Mouse (Mus musculus) midbrain, embryonic 15.5 days (tissue): ENCODE measurements at regions not wholly inside any gene's neighbourhood (a gene's known extent, or its start where the extent isn't known, plus 50 kb on each side); places are given as distances from the start of the nearest gene placed in this dataset.
A peak's percentile ranks its signal among the peaks of the same experiment; 100 is the strongest.

Source experiments
- ATAC-seq: fragments of 200-750 bp; cut with Nextera tagmentation; replicated peaks from 2 replicates; pipeline ENCODE4 v1.8.0; 2017; ENCODE audit warnings: moderate TSS enrichment
- H3K27ac ChIP-seq: fragments of 300-500 bp; sonication (generic); 2 replicates; pipeline ENCODE4 v1.5.1; 2015; ENCODE audit warnings: mild to moderate bottlenecking, inconsistent platforms
- H3K27me3 ChIP-seq: fragments of 300-500 bp; sonication (generic); replicated peaks from 2 replicates; pipeline ENCODE4 v1.6.1; 2015; ENCODE audit warnings: inconsistent platforms
- H3K36me3 ChIP-seq: fragments of 300-500 bp; sonication (generic); replicated peaks from 2 replicates; pipeline ENCODE4 v1.6.1; 2015; ENCODE audit warnings: inconsistent platforms
- H3K4me1 ChIP-seq: fragments of 300-500 bp; sonication (generic); 2 replicates; pipeline ENCODE4 v1.6.1; 2015; ENCODE audit warnings: inconsistent platforms
- H3K4me2 ChIP-seq: fragments of 300-500 bp; sonication (generic); 2 replicates; pipeline ENCODE4 v1.6.1; 2015; ENCODE audit warnings: inconsistent platforms, mild to moderate bottlenecking, moderate library complexity
- H3K4me3 ChIP-seq: fragments of 300-500 bp; sonication (generic); 2 replicates; pipeline ENCODE4 v1.5.1; 2015; ENCODE audit warnings: mild to moderate bottlenecking, inconsistent platforms
- H3K9ac ChIP-seq: fragments of 300-500 bp; sonication (generic); 2 replicates; pipeline ENCODE4 v1.6.1; 2015; ENCODE audit warnings: mild to moderate bottlenecking, inconsistent platforms
- H3K9me3 ChIP-seq: fragments of 300-500 bp; sonication (generic); 2 replicates; pipeline ENCODE4 v1.6.1; 2016; ENCODE audit warnings: inconsistent platforms
- WGBS: fragments of 180-500 bp; shearing (Covaris S2); methylation state at CpG from one replicate; pipeline ENCODE4 v1.1.7; 2015; ENCODE audit warnings: mixed read lengths; 5-methylcytosine and 5-hydroxymethylcytosine counted together

GRCm38 (mm10) chr1:25921184-25921583 lies 91.7 kb upstream of the Adgrb3 start:
- H3K4me2 ChIP-seq = no peak overlapping the region
- H3K27ac ChIP-seq = no peak overlapping the region
- H3K27me3 ChIP-seq = no peaks in the 10 kb centered on the region
- no peaks in the 10 kb centered on the region for H3K36me3 ChIP-seq
- H3K4me3 ChIP-seq = no peak overlapping the region
- no peak for ATAC-seq
- no peaks in the 10 kb centered on the region for H3K9me3 ChIP-seq
- 82% methylated on average over 2 of the region's 2 CpGs for WGBS
- H3K4me1 ChIP-seq = no peaks in the 10 kb centered on the region
- no peak overlapping the region for H3K9ac ChIP-seq

GRCm38 (mm10) chr1:25894169-25894568 lies 64.7 kb upstream of the Adgrb3 start:
- ATAC-seq = no peak
- H3K27me3 ChIP-seq = no peaks in the 10 kb centered on the region
- H3K9ac ChIP-seq = no peak overlapping the region
- 79% methylated on average over 2 of the region's 2 CpGs for WGBS
- no peak overlapping the region for H3K27ac ChIP-seq
- no peaks in the 10 kb centered on the region for H3K4me1 ChIP-seq
- no peaks in the 10 kb centered on the region for H3K9me3 ChIP-seq
- H3K4me3 ChIP-seq = no peak overlapping the region
- H3K4me2 ChIP-seq = no peak overlapping the region
- no peaks in the 10 kb centered on the region for H3K36me3 ChIP-seq

GRCm38 (mm10) chr1:25892970-25893369 lies 63.5 kb upstream of the Adgrb3 start:
- H3K9ac ChIP-seq = no peak overlapping the region
- no peak overlapping the region for H3K4me2 ChIP-seq
- WGBS = 44% methylated on average over 4 of the region's 4 CpGs
- no peaks in the 10 kb centered on the region for H3K27me3 ChIP-seq
- H3K36me3 ChIP-seq = no peaks in the 10 kb centered on the region
- H3K9me3 ChIP-seq = no peaks in the 10 kb centered on the region
- ATAC-seq = peak; percentile 80
- no peak overlapping the region for H3K4me3 ChIP-seq
- no peaks in the 10 kb centered on the region for H3K4me1 ChIP-seq
- H3K27ac ChIP-seq = no peak overlapping the region

GRCm38 (mm10) chr1:25892026-25892739 lies 62.7 kb upstream of the Adgrb3 start:
- WGBS = 12% methylated on average over 5 of the region's 5 CpGs
- ATAC-seq = peak; percentile 91

GRCm38 (mm10) chr1:25888004-25888403 lies 58.5 kb upstream of the Adgrb3 start:
- H3K27ac ChIP-seq = no peak overlapping the region
- H3K9me3 ChIP-seq = no peaks in the 10 kb centered on the region
- H3K36me3 ChIP-seq = no peaks in the 10 kb centered on the region
- H3K9ac ChIP-seq = no peak overlapping the region
- WGBS = 79% methylated on average over 1 of the region's 1 CpGs
- no peak for ATAC-seq
- no peaks in the 10 kb centered on the region for H3K27me3 ChIP-seq
- H3K4me3 ChIP-seq = no peak overlapping the region
- no peak overlapping the region for H3K4me2 ChIP-seq
- no peaks in the 10 kb centered on the region for H3K4me1 ChIP-seq

More at GRCm38 (mm10) chr1:25892026-25892739, 62.7 kb upstream of the Adgrb3 start:
- no peaks in the 10 kb centered on the region for H3K4me1 ChIP-seq
- H3K27ac ChIP-seq = no peak overlapping the region
- H3K9me3 ChIP-seq = no peaks in the 10 kb centered on the region
- no peak overlapping the region for H3K9ac ChIP-seq
- H3K27me3 ChIP-seq = no peaks in the 10 kb centered on the region
- H3K4me3 ChIP-seq = no peak overlapping the region
- H3K36me3 ChIP-seq = no peaks in the 10 kb centered on the region
- no peak overlapping the region for H3K4me2 ChIP-seq

GRCm38 (mm10) chr1:25885049-25885448 lies 55.5 kb upstream of the Adgrb3 start:
- no peak for ATAC-seq

More at GRCm38 (mm10) chr1:25885049-25885448, 55.5 kb upstream of the Adgrb3 start:
- Histone ChIP-seq H3K9me3 (no peaks in the 10 kb centered on the region), H3K27me3 (no peaks in the 10 kb centered on the region), H3K9ac (no peak overlapping the region), H3K4me3 (no peak overlapping the region), H3K36me3 (no peaks in the 10 kb centered on the region), H3K27ac (no peak overlapping the region), H3K4me2 (no peak overlapping the region), H3K4me1 (no peaks in the 10 kb centered on the region)
- 64% methylated on average over 4 of the region's 4 CpGs for WGBS
